14 mouse cellular contexts compared by ENCODE assay signal in genomic region chr3:94565127-94565526, GRCm38 (mm10). TPM values are rescaled to one million over a fixed set of nuclear protein-coding genes. Genes with fewer than 3 reads are reported as not detected.
DNase-seq lines count a peak whose midpoint lies in the region; ATAC-seq and TF ChIP-seq lines count a peak whose summit lies in the region.
"Had no signal": no experiment of that assay in that cellular context is flagged by ENCODE, and none has a peak within 500 bp of the region (broad histone marks: within the 10 kb centered on the region; RNA-seq: fewer than 3 reads in every experiment).

No protein-coding gene starts in this region.

- no peaks in the 10 kb centered on the region for H3K27me3 ChIP-seq in hindbrain, postnatal 0 days (ENCODE audit: insufficient read depth, low read length)
- H3K27me3 ChIP-seq in hindbrain, embryonic 13.5 days: no peaks in the 10 kb centered on the region
- H3K27me3 ChIP-seq in neural tube, embryonic 13.5 days: no peaks in the 10 kb centered on the region
- H3K27me3 ChIP-seq in intestine, embryonic 16.5 days (replicated peaks; ENCODE audit: control insufficient read depth, insufficient read depth, low read length): no peaks in the 10 kb centered on the region
- no peaks in the 10 kb centered on the region for H3K27me3 ChIP-seq in stomach, postnatal 0 days (ENCODE audit: control insufficient read depth, insufficient read depth, low read length)
- H3K27me3 ChIP-seq in forebrain, embryonic 11.5 days (ENCODE audit: control insufficient read depth, insufficient read depth, low read length): no peaks in the 10 kb centered on the region
- H3K27me3 ChIP-seq: CH12.LX; liver, embryonic 15.5 days; Patski had no signal

- H3K9ac ChIP-seq in hindbrain, postnatal 0 days (replicated peaks; ENCODE audit: low read length): no peak overlapping the region
- H3K9ac ChIP-seq in hindbrain, embryonic 13.5 days: no peak overlapping the region
- no peak overlapping the region for H3K9ac ChIP-seq in neural tube, embryonic 13.5 days
- no peak overlapping the region for H3K9ac ChIP-seq in intestine, embryonic 16.5 days (ENCODE audit: low read depth, low read length)
- no peak overlapping the region for H3K9ac ChIP-seq in stomach, postnatal 0 days (ENCODE audit: low read length)
- no peak overlapping the region for H3K9ac ChIP-seq in forebrain, embryonic 11.5 days (ENCODE audit: low read length)
- H3K9ac ChIP-seq: hindbrain, embryonic 14.5 days; liver, embryonic 15.5 days had no signal

- no peaks in the 10 kb centered on the region for H3K4me1 ChIP-seq in hindbrain, postnatal 0 days (ENCODE audit: insufficient read depth, low read length)
- peaks cover 2% of the 10 kb centered on the region; the same call in 1 of the 2 replicates for H3K4me1 ChIP-seq in hindbrain, embryonic 13.5 days (replicated peaks)
- peaks cover 10% of the 10 kb centered on the region; the same call in 1 of the 2 replicates for H3K4me1 ChIP-seq in neural tube, embryonic 13.5 days (replicated peaks)
- peaks cover 12% of the 10 kb centered on the region for H3K4me1 ChIP-seq in intestine, embryonic 16.5 days (ENCODE audit: control insufficient read depth, insufficient read depth, low read length)
- peaks cover 2% of the 10 kb centered on the region; the same call in 1 of the 2 replicates for H3K4me1 ChIP-seq in stomach, postnatal 0 days (replicated peaks; ENCODE audit: control insufficient read depth, insufficient read depth)
- peaks cover 2% of the 10 kb centered on the region; the same call in 1 of the 2 replicates for H3K4me1 ChIP-seq in forebrain, embryonic 11.5 days (replicated peaks; ENCODE audit: control insufficient read depth, insufficient read depth, low read length)
- H3K4me1 ChIP-seq: liver, embryonic 15.5 days had no signal

- H3K9me3 ChIP-seq in hindbrain, postnatal 0 days (ENCODE audit: low read length): no peaks in the 10 kb centered on the region
- H3K9me3 ChIP-seq in hindbrain, embryonic 13.5 days: no peaks in the 10 kb centered on the region
- H3K9me3 ChIP-seq in neural tube, embryonic 13.5 days: no peaks in the 10 kb centered on the region
- no peaks in the 10 kb centered on the region for H3K9me3 ChIP-seq in intestine, embryonic 16.5 days (ENCODE audit: control insufficient read depth, low read length)
- no peaks in the 10 kb centered on the region for H3K9me3 ChIP-seq in stomach, postnatal 0 days (ENCODE audit: control insufficient read depth, low read length)
- no peaks in the 10 kb centered on the region for H3K9me3 ChIP-seq in forebrain, embryonic 11.5 days (ENCODE audit: control insufficient read depth, low read length)
- H3K9me3 ChIP-seq: liver, embryonic 15.5 days had no signal

- no peaks in the 10 kb centered on the region for H3K36me3 ChIP-seq in hindbrain, postnatal 0 days (ENCODE audit: insufficient read depth, low read length)
- peaks cover 1% of the 10 kb centered on the region for H3K36me3 ChIP-seq in hindbrain, embryonic 13.5 days
- peaks cover 7% of the 10 kb centered on the region; the same call in 1 of the 2 replicates for H3K36me3 ChIP-seq in neural tube, embryonic 13.5 days
- no peaks in the 10 kb centered on the region for H3K36me3 ChIP-seq in intestine, embryonic 16.5 days (ENCODE audit: control insufficient read depth, insufficient read depth, low read length)
- H3K36me3 ChIP-seq in stomach, postnatal 0 days (ENCODE audit: control insufficient read depth, insufficient read depth, low read length): no peaks in the 10 kb centered on the region
- no peaks in the 10 kb centered on the region for H3K36me3 ChIP-seq in forebrain, embryonic 11.5 days (ENCODE audit: control insufficient read depth, insufficient read depth, low read length)

- H3K4me2 ChIP-seq in hindbrain, postnatal 0 days (ENCODE audit: low read depth, low read length): no peak overlapping the region
- no peak overlapping the region for H3K4me2 ChIP-seq in hindbrain, embryonic 13.5 days
- no peak overlapping the region for H3K4me2 ChIP-seq in neural tube, embryonic 13.5 days
- H3K4me2 ChIP-seq in intestine, embryonic 16.5 days (ENCODE audit: low read depth, low read length): no peak overlapping the region
- no peak overlapping the region for H3K4me2 ChIP-seq in stomach, postnatal 0 days (replicated peaks; ENCODE audit: low read depth)
- H3K4me2 ChIP-seq in forebrain, embryonic 11.5 days (ENCODE audit: low read depth, low read length, severe bottlenecking): no peak overlapping the region
- H3K4me2 ChIP-seq: hindbrain, embryonic 14.5 days; liver, embryonic 15.5 days had no signal

- no peak for ATAC-seq in hindbrain, postnatal 0 days
- no peak for ATAC-seq in hindbrain, embryonic 13.5 days (ENCODE audit: low FRiP score)
- no peak for ATAC-seq in neural tube, embryonic 13.5 days (ENCODE audit: low read depth)
- 0 out of 2 replicates have a peak, but pooled peaks have one; percentile 11 for ATAC-seq in intestine, embryonic 16.5 days
- peak; percentile 38; the same call in 1 of the 2 replicates for ATAC-seq in stomach, postnatal 0 days (ENCODE audit: low FRiP score, low TSS enrichment)
- ATAC-seq in forebrain, embryonic 11.5 days (replicated peaks; ENCODE audit: low FRiP score): no peak

- no peak for TF ChIP-seq EP300 in stomach, postnatal 0 days (optimal IDR thresholded peaks at IDR 0.05)

- TF ChIP-seq CTCF in hindbrain, postnatal 0 days (IDR thresholded peaks at IDR 0.05; ENCODE audit: low read depth): no peak
- no peak for TF ChIP-seq CTCF in stomach, postnatal 0 days (IDR thresholded peaks at IDR 0.05; ENCODE audit: low read depth)

- H3K4me3 ChIP-seq in hindbrain, postnatal 0 days (ENCODE audit: low read length): no peak overlapping the region
- H3K4me3 ChIP-seq in hindbrain, embryonic 13.5 days: no peak overlapping the region
- no peak overlapping the region for H3K4me3 ChIP-seq in neural tube, embryonic 13.5 days
- no peak overlapping the region for H3K4me3 ChIP-seq in intestine, embryonic 16.5 days (ENCODE audit: low read length)
- H3K4me3 ChIP-seq in stomach, postnatal 0 days (ENCODE audit: low read depth, low read length): no peak overlapping the region
- H3K4me3 ChIP-seq in forebrain, embryonic 11.5 days (ENCODE audit: low read depth, low read length): no peak overlapping the region
- H3K4me3 ChIP-seq: liver, embryonic 15.5 days had no signal

- H3K27ac ChIP-seq in hindbrain, postnatal 0 days: 0 out of 2 replicates have a peak overlapping the region, but pooled peaks have one; percentile 22
- no peak overlapping the region for H3K27ac ChIP-seq in hindbrain, embryonic 13.5 days
- 0 out of 2 replicates have a peak overlapping the region, but pooled peaks have one; percentile 29 for H3K27ac ChIP-seq in neural tube, embryonic 13.5 days (replicated peaks)
- H3K27ac ChIP-seq in intestine, embryonic 16.5 days (ENCODE audit: low read length): peak overlapping the region; percentile 70
- H3K27ac ChIP-seq in stomach, postnatal 0 days (replicated peaks): peak overlapping the region; percentile 67
- no peak overlapping the region for H3K27ac ChIP-seq in forebrain, embryonic 11.5 days (ENCODE audit: low read depth, low read length)
- H3K27ac ChIP-seq: hindbrain, embryonic 14.5 days; liver, embryonic 15.5 days had no signal

- WGBS in hindbrain, postnatal 0 days: 55% methylated on average over 3 of the region's 3 CpGs
- 64% methylated on average over 3 of the region's 3 CpGs for WGBS in hindbrain, embryonic 13.5 days
- 55% methylated on average over 3 of the region's 3 CpGs for WGBS in neural tube, embryonic 13.5 days
- 42% methylated on average over 3 of the region's 3 CpGs for WGBS in intestine, embryonic 16.5 days
- 32% methylated on average over 3 of the region's 3 CpGs for WGBS in stomach, postnatal 0 days
- 64% methylated on average over 3 of the region's 3 CpGs for WGBS in forebrain, embryonic 11.5 days

- no peak for DNase-seq in hindbrain, postnatal 0 days (ENCODE audit: low spot score)
- no peak for DNase-seq in neural tube, embryonic 10.5 days (ENCODE audit: extremely low spot score, low spot score)
- DNase-seq in stomach, postnatal 0 days (ENCODE audit: low spot score): no peak
- DNase-seq in ovary, adult 18-20 months (ENCODE audit: low spot score): no peak
- DNase-seq in forebrain, embryonic 11.5 days (ENCODE audit: low spot score): no peak
- DNase-seq: adrenal gland, postnatal 10 days; cerebellum, postnatal 36 days had no signal

RNA-seq across cellular contexts. Expression of gene Snx27, which starts 17.4 kb away (rescaled TPM):
- 71.3 and 79.9 TPM in 2 replicates for total RNA-seq in hindbrain, postnatal 0 days (2014; rRNA removed)
- polyA plus RNA-seq in hindbrain, postnatal 0 days (2015; fragmentation: Nextera tagmentation; extraction: Ambion mirVana): 81.7 and 82.1 TPM in 2 replicates
- 73.6 and 74.7 TPM in 2 replicates for polyA plus RNA-seq in hindbrain, embryonic 13.5 days (2015; fragmentation: Nextera tagmentation; extraction: Ambion mirVana)
- polyA plus RNA-seq in neural tube, embryonic 13.5 days (2015; fragmentation: Nextera tagmentation; extraction: Ambion mirVana): 77.0 and 83.0 TPM in 2 replicates
- 26.7 and 27.4 TPM in 2 replicates for polyA plus RNA-seq in intestine, embryonic 16.5 days (2015; fragmentation: Nextera tagmentation; extraction: Ambion mirVana)
- polyA plus RNA-seq in stomach, postnatal 0 days (2015; fragmentation: Nextera tagmentation; extraction: Ambion mirVana): 17.6 and 20.3 TPM in 2 replicates
- polyA plus RNA-seq in forebrain, embryonic 11.5 days (2014; fragmentation: Nextera tagmentation; extraction: Ambion mirVana): 46.9 and 48.5 TPM in 2 replicates

Comparison
In these comparisons a context has a peak if more than half of its experiments do, and no peak if none do; other contexts are left out.
1. H3K27ac ChIP-seq: peak in hindbrain, postnatal 0 days (single experiment), neural tube, embryonic 13.5 days (single experiment), intestine, embryonic 16.5 days (single experiment) and stomach, postnatal 0 days (single experiment); none in hindbrain, embryonic 13.5 days (single experiment) and forebrain, embryonic 11.5 days (single experiment).
2. ATAC-seq: peak in intestine, embryonic 16.5 days (single experiment) and stomach, postnatal 0 days (single experiment); none in hindbrain, postnatal 0 days (single experiment), hindbrain, embryonic 13.5 days (single experiment), neural tube, embryonic 13.5 days (single experiment) and forebrain, embryonic 11.5 days (single experiment).